Mouse (Mus musculus) myocyte (in vitro differentiated cells): Measurements from ENCODE around the gene Cers5.

Experiments
- POLR2A ChIP-seq: IDR thresholded peaks from one replicate; pipeline ENCODE4 v1.6.1; 2011; ENCODE audit warnings: low read depth, mild to moderate bottlenecking, control low read depth, moderate library complexity; ENCODE audit not compliant: insufficient read length
- TCF12 ChIP-seq: IDR thresholded peaks from one replicate; pipeline ENCODE4 v1.6.1; 2011; ENCODE audit warnings: mild to moderate bottlenecking, control low read depth; ENCODE audit not compliant: poor library complexity, insufficient read depth, severe bottlenecking
- USF1 ChIP-seq: IDR thresholded peaks from one replicate; pipeline ENCODE4 v1.6.1; 2011; ENCODE audit warnings: low read depth, mild to moderate bottlenecking, control low read depth, moderate library complexity

DNA sequence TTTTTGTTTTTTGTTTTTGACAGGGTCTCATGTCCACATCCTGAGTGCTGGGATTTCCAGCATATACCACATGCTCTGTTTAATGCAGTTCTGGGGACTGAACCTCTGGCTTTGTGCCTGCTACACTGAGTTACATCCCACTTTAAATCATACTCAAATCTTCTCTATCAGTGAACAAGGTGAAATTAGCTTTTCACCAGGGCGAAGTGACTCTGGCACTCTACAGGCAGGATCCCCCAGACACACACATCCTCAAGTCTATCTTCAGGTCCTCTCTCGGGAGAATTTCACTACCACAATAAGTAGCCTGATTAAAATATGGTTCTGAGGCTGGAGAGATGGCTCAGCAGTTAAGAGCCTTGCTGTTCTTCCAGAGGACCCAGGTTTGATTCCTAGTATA, 46.1 kb downstream of the Cers5 start:
- TF ChIP-seq POLR2A (no peak), USF1 (no peak), TCF12 (no peak)
